Mouse (Mus musculus) embryonic facial prominence, embryonic 10.5 days (tissue): Measurements from ENCODE around the gene Btbd9. TPM values are rescaled to one million over a fixed set of nuclear protein-coding genes. Genes with fewer than 3 reads are reported as not detected.

Experiments used
- DNase-seq: peaks from one replicate; pipeline ENCODE4 v3.0.0-alpha.2; 2017; ENCODE audit warnings: low spot score
- H3K27ac ChIP-seq: fragments of 300-500 bp; sonication (generic); replicated peaks from 2 replicates; pipeline ENCODE4 v1.5.1; 2016; ENCODE audit warnings: mild to moderate bottlenecking
- H3K27me3 ChIP-seq: fragments of 300-500 bp; sonication (generic); replicated peaks from 2 replicates; pipeline ENCODE4 v1.6.1; 2016; ENCODE audit warnings: low read depth, mild to moderate bottlenecking; ENCODE audit not compliant: poor library complexity, severe bottlenecking
- H3K36me3 ChIP-seq: fragments of 300-500 bp; sonication (generic); replicated peaks from 2 replicates; pipeline ENCODE4 v1.6.1; 2016; ENCODE audit warnings: mild to moderate bottlenecking, moderate library complexity
- H3K4me1 ChIP-seq: fragments of 300-500 bp; sonication (generic); 2 replicates; pipeline ENCODE4 v1.6.1; 2016
- H3K4me3 ChIP-seq: fragments of 300-500 bp; sonication (generic); 2 replicates; pipeline ENCODE4 v1.5.1; 2016; ENCODE audit warnings: mild to moderate bottlenecking, moderate library complexity
- H3K9me3 ChIP-seq: fragments of 300-500 bp; sonication (generic); 2 replicates; pipeline ENCODE4 v1.6.1; 2016; ENCODE audit warnings: mild to moderate bottlenecking
- WGBS: fragments of 180-500 bp; shearing (Covaris S2); methylation state at CpG from one replicate; pipeline ENCODE4 v1.1.7; 2016; 5-methylcytosine and 5-hydroxymethylcytosine counted together
- polyA plus RNA-seq: library from polyadenylated mRNA; unstranded; fragments of >200 nt; fragmentation: Nextera tagmentation; extraction: Ambion mirVana; gene quantifications from 2 replicates; pipeline ENCODE4 v1.2.1, GENCODE M21; 2016

The Btbd9 gene
- polyA plus RNA-seq, 1 experiment from 2014 or later = 58.1 TPM

DNA sequence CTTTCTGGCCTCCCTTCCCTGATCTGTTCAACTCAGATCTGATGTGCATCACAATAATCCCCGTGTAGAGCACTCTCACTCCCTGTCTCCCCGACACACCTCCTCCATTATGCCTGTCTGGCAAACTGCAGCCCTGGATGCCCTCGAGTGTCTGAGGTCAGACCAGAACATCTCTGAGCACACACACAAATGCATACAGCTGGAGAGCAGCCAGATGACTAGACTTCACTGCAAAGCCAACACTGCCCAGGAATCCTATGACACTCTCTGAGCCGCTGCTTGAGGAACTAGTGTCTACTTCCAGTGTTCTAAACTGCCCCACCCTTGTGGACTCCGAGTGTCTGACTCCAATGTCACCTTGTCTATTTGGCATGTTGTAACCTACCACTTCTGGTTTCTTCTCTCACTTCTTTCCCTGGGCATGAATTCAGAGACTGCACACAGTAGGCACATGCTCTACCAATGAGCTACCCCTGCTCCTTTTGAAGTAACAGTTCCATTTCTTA is 112.0 kb downstream of the Btbd9 start:
- no peak for DNase-seq
- H3K27me3 ChIP-seq = no peaks in the 10 kb centered on the region
- peaks cover 28% of the 10 kb centered on the region for H3K4me1 ChIP-seq
- no peaks in the 10 kb centered on the region for H3K9me3 ChIP-seq
- H3K27ac ChIP-seq = no peak overlapping the region
- H3K36me3 ChIP-seq = no peaks in the 10 kb centered on the region
- no peak overlapping the region for H3K4me3 ChIP-seq
- WGBS = 67% methylated on average over 5 of the region's 5 CpGs

DNA sequence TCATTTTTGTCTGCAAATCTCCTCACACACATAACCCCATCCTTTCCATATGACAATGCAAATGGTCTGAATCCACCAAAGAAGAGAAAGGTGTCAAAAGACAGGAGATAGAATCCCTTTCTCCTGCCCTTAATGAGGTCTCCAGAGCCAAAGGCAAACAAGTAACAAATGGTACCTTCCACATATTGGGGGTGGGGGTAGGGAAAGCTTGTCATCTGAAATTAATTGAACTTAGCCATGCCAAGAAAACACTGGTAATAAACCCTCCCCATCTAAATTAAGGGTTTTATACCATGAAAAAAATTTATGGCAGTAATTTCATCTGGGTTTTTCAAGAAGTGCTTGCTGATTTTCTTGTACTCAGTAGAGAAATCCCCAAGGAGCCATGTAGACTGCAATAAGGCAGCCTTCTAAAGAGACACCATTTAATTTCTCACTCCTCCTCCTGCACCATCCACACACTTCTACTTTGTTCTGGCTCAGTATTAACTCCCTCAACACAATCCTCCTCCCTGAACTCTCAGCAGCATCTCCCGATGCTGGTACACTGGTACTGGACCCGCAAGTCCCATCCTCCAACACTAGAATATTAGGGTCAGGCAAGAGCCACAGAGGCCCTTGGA is 115.5 kb downstream of the Btbd9 start:
- Histone ChIP-seq H3K27me3 (no peaks in the 10 kb centered on the region), H3K4me3 (no peak overlapping the region), H3K27ac (no peak overlapping the region), H3K36me3 (no peaks in the 10 kb centered on the region), H3K9me3 (no peaks in the 10 kb centered on the region), H3K4me1 (peaks cover 14% of the 10 kb centered on the region)
- WGBS = 93% methylated on average over 2 of the region's 2 CpGs
- DNase-seq = no peak

DNA sequence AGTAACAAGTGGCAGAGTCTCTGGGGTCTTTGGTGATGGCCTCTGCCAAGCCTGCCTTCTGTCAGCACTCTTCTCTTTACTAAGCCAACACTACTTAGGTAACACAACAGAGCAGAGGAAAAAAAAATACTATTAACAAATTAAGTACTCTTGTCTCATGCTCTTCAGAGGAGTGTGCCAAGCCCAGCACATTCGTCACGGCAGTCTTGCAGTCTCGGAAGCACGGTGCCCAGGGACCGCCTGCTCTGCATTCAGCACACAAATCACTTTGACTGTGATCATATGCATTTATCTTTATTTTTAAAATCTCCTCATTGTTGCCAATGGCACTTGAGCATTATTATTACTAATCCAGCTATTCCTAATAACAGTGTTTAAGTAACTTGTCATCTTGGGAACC is 116.6 kb downstream of the Btbd9 start:
- peaks cover 14% of the 10 kb centered on the region for H3K4me1 ChIP-seq
- no peaks in the 10 kb centered on the region for H3K27me3 ChIP-seq
- no peak for DNase-seq
- H3K27ac ChIP-seq = no peak overlapping the region
- no peaks in the 10 kb centered on the region for H3K36me3 ChIP-seq
- WGBS = 92% methylated on average over 5 of the region's 5 CpGs
- no peak overlapping the region for H3K4me3 ChIP-seq
- H3K9me3 ChIP-seq = no peaks in the 10 kb centered on the region

GRCm38 (mm10) chr17:30458926-30459325 is 117.4 kb downstream of the Btbd9 start:
- Histone ChIP-seq H3K9me3 (no peaks in the 10 kb centered on the region), H3K27me3 (no peaks in the 10 kb centered on the region), H3K36me3 (no peaks in the 10 kb centered on the region), H3K27ac (no peak overlapping the region), H3K4me1 (peaks cover 10% of the 10 kb centered on the region), H3K4me3 (no peak overlapping the region)
- no peak for DNase-seq
- 92% methylated on average over 5 of the region's 5 CpGs for WGBS

DNA sequence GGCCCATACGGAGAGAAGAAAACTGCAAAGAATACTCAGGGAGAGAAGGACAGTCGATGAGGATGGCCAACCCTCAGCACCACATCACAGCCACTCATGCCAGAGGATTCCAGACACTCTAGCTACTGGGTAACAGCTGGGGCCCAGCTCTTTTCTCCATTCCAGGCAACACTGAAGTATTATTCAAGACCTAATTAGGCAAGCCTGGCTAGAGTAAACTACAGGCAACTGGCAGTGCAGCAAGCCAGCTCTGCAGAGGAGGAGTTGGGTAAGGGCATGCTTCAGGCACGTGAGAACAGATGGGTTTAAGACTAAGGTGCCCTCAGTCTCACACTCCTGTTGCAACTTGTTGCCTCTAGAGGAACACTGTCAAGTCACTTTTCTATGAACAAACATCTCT is 118.0 kb downstream of the Btbd9 start:
- Histone ChIP-seq H3K4me3 (no peak overlapping the region), H3K4me1 (peaks cover 9% of the 10 kb centered on the region), H3K27ac (no peak overlapping the region), H3K27me3 (no peaks in the 10 kb centered on the region), H3K36me3 (no peaks in the 10 kb centered on the region), H3K9me3 (no peaks in the 10 kb centered on the region)
- WGBS = 72% methylated on average over 3 of the region's 3 CpGs
- no peak for DNase-seq

DNA sequence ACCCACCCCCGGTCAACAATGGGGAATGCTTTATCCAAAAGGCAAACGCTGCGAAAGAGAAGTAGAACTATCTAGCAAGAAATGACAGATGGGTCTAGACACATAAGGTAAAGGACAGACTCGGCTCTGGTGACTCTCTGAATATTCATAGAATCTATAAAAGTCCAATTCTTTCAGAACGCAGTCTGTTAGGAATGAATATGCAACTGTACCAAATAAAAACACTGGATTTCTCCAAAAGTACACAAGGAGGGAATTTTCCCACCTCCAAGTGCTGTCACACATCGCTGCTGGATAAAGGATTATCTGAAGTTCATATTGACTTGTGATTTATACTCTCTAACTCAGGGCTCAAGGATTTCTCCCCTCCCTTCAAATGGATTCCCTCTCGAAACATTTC is 118.8 kb downstream of the Btbd9 start:
- Histone ChIP-seq H3K4me3 (no peak overlapping the region), H3K4me1 (peaks cover 11% of the 10 kb centered on the region), H3K27me3 (no peaks in the 10 kb centered on the region), H3K9me3 (no peaks in the 10 kb centered on the region), H3K36me3 (no peaks in the 10 kb centered on the region), H3K27ac (no peak overlapping the region)
- DNase-seq = no peak
- 89% methylated on average over 7 of the region's 7 CpGs for WGBS

GRCm38 (mm10) chr17:30456293-30456692 is 120.0 kb downstream of the Btbd9 start:
- Histone ChIP-seq H3K36me3 (no peaks in the 10 kb centered on the region), H3K4me1 (peaks cover 11% of the 10 kb centered on the region), H3K27ac (peak overlapping the region; percentile 35), H3K9me3 (no peaks in the 10 kb centered on the region), H3K27me3 (no peaks in the 10 kb centered on the region), H3K4me3 (no peak overlapping the region)
- 78% methylated on average over 12 of the region's 12 CpGs for WGBS
- DNase-seq = no peak

DNA sequence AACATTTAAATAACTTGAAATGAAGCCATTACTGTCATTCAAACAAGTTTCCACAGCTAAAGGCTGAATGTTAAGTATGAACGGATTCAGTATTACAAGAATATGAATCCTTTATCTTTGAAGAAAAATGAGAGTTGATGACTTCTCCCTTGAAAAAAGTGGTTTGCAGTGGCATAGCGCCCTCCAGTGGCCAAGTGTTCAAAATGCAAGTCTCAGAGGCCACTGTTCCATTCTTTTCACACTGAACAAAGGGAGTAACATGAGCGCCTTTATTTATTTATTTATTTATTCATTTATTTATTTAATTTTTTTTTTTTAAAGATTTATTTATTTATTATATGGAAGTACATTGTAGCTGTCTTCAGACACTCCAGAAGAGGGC is 121.4 kb downstream of the Btbd9 start:
- H3K27me3 ChIP-seq = no peaks in the 10 kb centered on the region
- DNase-seq = peak; percentile 79
- peaks cover 11% of the 10 kb centered on the region for H3K4me1 ChIP-seq
- 29% methylated on average over 3 of the region's 3 CpGs for WGBS
- H3K36me3 ChIP-seq = no peaks in the 10 kb centered on the region
- no peaks in the 10 kb centered on the region for H3K9me3 ChIP-seq
- no peak overlapping the region for H3K27ac ChIP-seq
- H3K4me3 ChIP-seq = no peak overlapping the region

DNA sequence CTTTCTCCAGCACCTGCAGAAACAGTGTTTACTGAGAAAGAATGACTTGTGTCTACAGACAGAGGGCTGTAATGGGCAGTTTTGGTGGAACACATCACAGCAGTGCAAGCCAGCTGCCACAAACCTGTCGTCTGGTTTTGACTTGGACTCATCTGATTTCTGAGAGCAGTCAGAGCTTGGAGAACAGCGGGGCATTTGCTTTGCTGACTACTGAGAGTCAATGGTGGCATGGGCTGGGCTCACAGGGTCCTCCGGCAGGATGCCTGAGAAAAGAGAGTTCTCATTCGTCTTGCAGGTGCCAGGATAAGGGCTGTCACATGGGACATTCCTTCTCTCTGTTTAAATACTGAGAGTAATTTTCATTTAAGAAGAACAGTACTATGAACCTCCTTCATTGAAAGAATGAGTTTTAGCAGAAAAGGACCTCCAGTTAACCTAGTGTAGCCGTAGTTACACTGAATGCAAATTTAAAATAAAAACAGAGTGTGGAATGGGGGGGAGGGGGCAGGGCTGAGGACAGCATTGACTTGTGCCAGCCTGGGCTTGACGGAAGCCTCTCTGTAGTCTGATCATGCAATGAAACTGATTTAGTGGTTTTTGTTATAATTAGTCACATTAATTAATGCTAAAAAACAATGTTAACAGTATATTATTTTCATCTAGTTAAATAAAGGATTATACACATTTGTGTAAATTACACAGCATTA is 122.0 kb downstream of the Btbd9 start:
- peaks cover 11% of the 10 kb centered on the region for H3K4me1 ChIP-seq
- no peak for DNase-seq
- 63% methylated on average over 6 of the region's 6 CpGs for WGBS
- H3K27ac ChIP-seq = no peak overlapping the region
- H3K27me3 ChIP-seq = no peaks in the 10 kb centered on the region
- no peaks in the 10 kb centered on the region for H3K36me3 ChIP-seq
- H3K4me3 ChIP-seq = no peak overlapping the region
- no peaks in the 10 kb centered on the region for H3K9me3 ChIP-seq

DNA sequence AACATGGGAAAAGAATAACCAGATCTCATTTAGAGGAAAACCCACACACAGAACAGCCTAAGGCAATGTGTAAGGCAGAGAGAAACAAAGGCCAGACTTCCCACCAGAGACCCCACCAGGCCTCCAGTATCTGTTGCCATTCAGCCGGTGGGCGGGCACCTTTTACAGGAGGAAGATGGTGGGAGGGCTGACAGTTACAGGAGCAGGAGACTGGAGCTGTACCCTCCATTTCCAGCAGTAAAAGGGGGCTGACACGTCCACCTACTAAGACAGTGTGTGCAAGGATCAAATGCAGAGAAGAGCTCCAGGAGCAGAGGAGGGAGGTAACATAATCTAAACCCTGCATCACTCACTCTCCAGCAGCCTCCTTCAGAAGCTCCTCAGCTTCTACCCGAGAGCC is 123.0 kb downstream of the Btbd9 start:
- Histone ChIP-seq H3K4me3 (no peak overlapping the region), H3K9me3 (no peaks in the 10 kb centered on the region), H3K27me3 (no peaks in the 10 kb centered on the region), H3K4me1 (peaks cover 9% of the 10 kb centered on the region), H3K36me3 (no peaks in the 10 kb centered on the region), H3K27ac (no peak overlapping the region)
- no peak for DNase-seq
- 57% methylated on average over 4 of the region's 4 CpGs for WGBS

GRCm38 (mm10) chr17:30452363-30452762 is 123.9 kb downstream of the Btbd9 start:
- WGBS = 93% methylated on average over 9 of the region's 9 CpGs
- no peaks in the 10 kb centered on the region for H3K36me3 ChIP-seq

DNA sequence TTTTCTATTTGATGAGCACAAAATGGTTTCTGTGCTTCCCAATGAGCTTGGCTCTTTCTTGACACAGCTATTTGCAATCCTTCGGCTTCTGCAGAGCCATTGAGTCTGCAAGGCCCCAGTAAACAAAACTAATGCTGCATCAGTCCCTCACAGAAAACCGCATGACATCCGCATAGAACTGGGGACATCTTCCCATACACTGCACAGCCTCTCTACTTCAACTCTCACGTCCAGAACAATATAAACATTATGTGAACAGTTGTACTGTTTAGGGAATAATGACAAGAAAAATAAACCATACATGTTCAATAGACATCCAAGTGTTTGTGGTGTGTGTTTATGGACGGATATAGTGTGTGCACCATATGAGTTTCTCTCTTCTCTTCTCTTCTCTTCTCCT is 127.7 kb downstream of the Btbd9 start:
- no peaks in the 10 kb centered on the region for H3K27me3 ChIP-seq
- no peak for DNase-seq
- H3K27ac ChIP-seq = no peak overlapping the region
- peaks cover 6% of the 10 kb centered on the region; the same call in 1 of the 2 replicates for H3K36me3 ChIP-seq
- 90% methylated on average over 5 of the region's 5 CpGs for WGBS
- H3K9me3 ChIP-seq = no peaks in the 10 kb centered on the region
- no peak overlapping the region for H3K4me3 ChIP-seq
- H3K4me1 ChIP-seq = peaks cover 4% of the 10 kb centered on the region; the same call in 1 of the 2 replicates

More at GRCm38 (mm10) chr17:30452363-30452762, 123.9 kb downstream of the Btbd9 start:
- H3K4me3 ChIP-seq = no peak overlapping the region
- H3K27me3 ChIP-seq = no peaks in the 10 kb centered on the region
- no peak overlapping the region for H3K27ac ChIP-seq
- H3K4me1 ChIP-seq = peaks cover 7% of the 10 kb centered on the region
- no peaks in the 10 kb centered on the region for H3K9me3 ChIP-seq
- DNase-seq = no peak

- peaks cover 6% of the 10 kb centered on the region; the same call in 1 of the 2 replicates for H3K36me3 ChIP-seq
- no peak overlapping the region for H3K4me3 ChIP-seq
- no peaks in the 10 kb centered on the region for H3K9me3 ChIP-seq
- no peak for DNase-seq
- no peaks in the 10 kb centered on the region for H3K4me1 ChIP-seq
- H3K27ac ChIP-seq = no peak overlapping the region
- H3K27me3 ChIP-seq = no peaks in the 10 kb centered on the region
- 93% methylated on average over 3 of the region's 3 CpGs for WGBS
These were observed 130.4 kb downstream of the Btbd9 start for GRCm38 (mm10) chr17:30445805-30446441.
